Mouse (Mus musculus) MEL (cell line): Measurements from ENCODE around the gene Scrt2. TPM values are rescaled to one million over a fixed set of nuclear protein-coding genes. Genes with fewer than 3 reads are reported as not detected.
A peak's percentile ranks its signal among the peaks of the same experiment; 100 is the strongest.

Experiments used
- DNase-seq: peaks from one replicate; pipeline ENCODE4 v3.0.0; 2011; ENCODE audit warnings: low read depth, low spot score
- H3K27ac ChIP-seq: 2 replicates; pipeline ENCODE4 v1.5.1; 2012; ENCODE audit warnings: low read depth, mild to moderate bottlenecking, control low read depth, low read length, moderate library complexity; ENCODE audit not compliant: control insufficient read depth
- H3K27me3 ChIP-seq, 2 experiments: fragments of 150-350 bp in 1 of 2; sonication (generic) in 1 of 2; 2 replicates each; pipeline ENCODE4 v1.6.1; 2012; ENCODE audit warnings: low read length in 2 of 2, mild to moderate bottlenecking in 2 of 2, improper control_type of control experiment in 1 of 2, moderate library complexity in 1 of 2; ENCODE audit not compliant: insufficient read depth in 2 of 2, control insufficient read depth in 1 of 2
- H3K36me3 ChIP-seq, 2 experiments: 2 replicates each; pipeline ENCODE4 v1.6.1; 2012 to 2014; ENCODE audit warnings: low read length in 2 of 2, improper control_type of control experiment in 1 of 2, inconsistent platforms in 1 of 2, mild to moderate bottlenecking in 1 of 2; ENCODE audit not compliant: insufficient read depth in 2 of 2, control insufficient read depth in 1 of 2
- H3K4me1 ChIP-seq, 2 experiments: fragments of 150-350 bp in 1 of 2; sonication (generic) in 1 of 2; 2 replicates each; pipeline ENCODE4 v1.6.1; 2012; ENCODE audit warnings: low read length in 2 of 2, improper control_type of control experiment in 1 of 2, mild to moderate bottlenecking in 1 of 2; ENCODE audit not compliant: insufficient read depth in 2 of 2, control insufficient read depth in 1 of 2
- H3K4me3 ChIP-seq, 2 experiments: fragments of 150-350 bp in 1 of 2; sonication (generic) in 1 of 2; 2 replicates each; pipeline ENCODE4 v1.5.1; 2012; ENCODE audit warnings: low read depth in 2 of 2, low read length in 2 of 2, mild to moderate bottlenecking in 2 of 2, moderate library complexity in 2 of 2, control low read depth in 1 of 2, improper control_type of control experiment in 1 of 2; ENCODE audit not compliant: control insufficient read depth in 1 of 2, insufficient read depth in 1 of 2
- H3K79me2 ChIP-seq: 2 replicates; pipeline ENCODE4 v1.6.1; 2012; ENCODE audit warnings: mild to moderate bottlenecking, low read length, moderate library complexity; ENCODE audit not compliant: control insufficient read depth, poor library complexity, insufficient read depth
- H3K9ac ChIP-seq: 2 replicates; pipeline ENCODE4 v1.6.1; 2012; ENCODE audit warnings: low read depth, mild to moderate bottlenecking, control low read depth, low read length, moderate library complexity; ENCODE audit not compliant: control insufficient read depth, poor library complexity, severe bottlenecking
- H3K9me3 ChIP-seq: fragments of 150-350 bp; sonication (generic); replicated peaks from 2 replicates; pipeline ENCODE4 v1.6.1; 2012; ENCODE audit warnings: mild to moderate bottlenecking, low read length, improper control_type of control experiment, moderate library complexity; ENCODE audit not compliant: insufficient read depth
- BHLHE40 ChIP-seq: IDR thresholded peaks from 2 replicates; pipeline ENCODE4 v1.6.1; 2012; ENCODE audit warnings: low read depth, mild to moderate bottlenecking, inconsistent platforms, low read length, improper control_type of control experiment, borderline replicate concordance
- CTCF ChIP-seq, 3 experiments: IDR thresholded peaks in 2 of 3; conservative IDR thresholded peaks in 1 of 3; 2 replicates each; pipeline ENCODE4 v1.5.1; 2011 to 2012; ENCODE audit warnings: low read length in 3 of 3, low read depth in 2 of 3, mild to moderate bottlenecking in 2 of 3, improper control_type of control experiment in 1 of 3, inconsistent platforms in 1 of 3, mixed read lengths in 1 of 3, moderate library complexity in 1 of 3; ENCODE audit not compliant: control insufficient read depth in 1 of 3, insufficient read depth in 1 of 3, poor library complexity in 1 of 3, severe bottlenecking in 1 of 3
- E2F4 ChIP-seq: IDR thresholded peaks from 2 replicates; pipeline ENCODE4 v1.6.1; 2011; ENCODE audit warnings: low read depth, low read length, improper control_type of control experiment, borderline replicate concordance
- EP300 ChIP-seq, 2 experiments: IDR thresholded peaks; 2 replicates each; pipeline ENCODE4 v1.6.1; 2011; ENCODE audit warnings: improper control_type of control experiment in 2 of 2, low read length in 2 of 2, low read depth in 1 of 2, mild to moderate bottlenecking in 1 of 2
- GABPA ChIP-seq: IDR thresholded peaks from 2 replicates; pipeline ENCODE4 v1.6.1; 2012; ENCODE audit warnings: low read depth, mild to moderate bottlenecking, inconsistent platforms, low read length, improper control_type of control experiment, moderate library complexity
- GATA1 ChIP-seq: IDR thresholded peaks from 2 replicates; pipeline ENCODE4 v1.6.1; 2011; ENCODE audit warnings: low read depth, low read length, improper control_type of control experiment
- HCFC1 ChIP-seq: IDR thresholded peaks from 2 replicates; pipeline ENCODE4 v1.6.1; 2012; ENCODE audit warnings: low read depth, mild to moderate bottlenecking, inconsistent platforms, low read length, improper control_type of control experiment, moderate library complexity
- JUND ChIP-seq: IDR thresholded peaks from 2 replicates; pipeline ENCODE4 v1.6.1; 2011; ENCODE audit warnings: low read depth, mild to moderate bottlenecking, improper control_type of control experiment, low read length
- KAT2A ChIP-seq: conservative IDR thresholded peaks from 2 replicates; pipeline ENCODE4 v1.6.1; 2012; ENCODE audit warnings: low read depth, low read length, improper control_type of control experiment, inconsistent platforms
- MAX ChIP-seq: IDR thresholded peaks from 2 replicates; pipeline ENCODE4 v1.6.1; 2011; ENCODE audit warnings: low read length, improper control_type of control experiment
- MEF2A ChIP-seq: IDR thresholded peaks from 2 replicates; pipeline ENCODE4 v1.6.1; 2014; ENCODE audit warnings: low read depth, mild to moderate bottlenecking, inconsistent platforms, low read length, improper control_type of control experiment; ENCODE audit not compliant: poor library complexity, insufficient replicate concordance, severe bottlenecking; ENCODE audit errors: extremely low read depth
- MXI1 ChIP-seq: IDR thresholded peaks from 2 replicates; pipeline ENCODE4 v1.6.1; 2011; ENCODE audit warnings: mild to moderate bottlenecking, low read depth, low read length, improper control_type of control experiment
- MYB ChIP-seq: IDR thresholded peaks from 2 replicates; pipeline ENCODE4 v1.6.1; 2011; ENCODE audit warnings: mild to moderate bottlenecking, low read depth, low read length, improper control_type of control experiment
- MYC ChIP-seq: IDR thresholded peaks from 2 replicates; pipeline ENCODE4 v1.6.1; 2011; ENCODE audit warnings: low read depth, mild to moderate bottlenecking, low read length, improper control_type of control experiment, moderate library complexity
- NELFE ChIP-seq: IDR thresholded peaks from 2 replicates; pipeline ENCODE4 v1.6.1; 2011; ENCODE audit warnings: low read depth, low read length, improper control_type of control experiment
- POLR2A ChIP-seq, 2 experiments: IDR thresholded peaks; 2 replicates each; pipeline ENCODE4 v1.6.1; 2011 to 2012; ENCODE audit warnings: low read length in 2 of 2, mild to moderate bottlenecking in 2 of 2, control low read depth in 1 of 2, improper control_type of control experiment in 1 of 2, low read depth in 1 of 2, moderate library complexity in 1 of 2; ENCODE audit not compliant: control insufficient read depth in 1 of 2, insufficient read depth in 1 of 2, poor library complexity in 1 of 2
- POLR2AphosphoS2 ChIP-seq: IDR thresholded peaks from 2 replicates; pipeline ENCODE4 v1.6.1; 2011; ENCODE audit warnings: low read length, improper control_type of control experiment
- RAD21 ChIP-seq: IDR thresholded peaks from 2 replicates; pipeline ENCODE4 v1.6.1; 2011; ENCODE audit warnings: mild to moderate bottlenecking, low read depth, low read length, improper control_type of control experiment
- RCOR1 ChIP-seq: IDR thresholded peaks from 2 replicates; pipeline ENCODE4 v1.6.1; 2012; ENCODE audit warnings: low read depth, mild to moderate bottlenecking, inconsistent platforms, low read length, improper control_type of control experiment
- SIN3A ChIP-seq: IDR thresholded peaks from 2 replicates; pipeline ENCODE4 v1.6.1; 2012; ENCODE audit warnings: low read length, improper control_type of control experiment, inconsistent platforms
- SMC3 ChIP-seq: IDR thresholded peaks from 2 replicates; pipeline ENCODE4 v1.6.1; 2011; ENCODE audit warnings: low read depth, low read length, improper control_type of control experiment
- TAL1 ChIP-seq: IDR thresholded peaks from 2 replicates; pipeline ENCODE4 v1.6.1; 2012; ENCODE audit warnings: mild to moderate bottlenecking, inconsistent platforms, low read length, moderate library complexity, mixed read lengths
- TBP ChIP-seq: IDR thresholded peaks from 2 replicates; pipeline ENCODE4 v1.8.0; 2011; ENCODE audit warnings: low read depth, low read length, improper control_type of control experiment
- TCF12 ChIP-seq: IDR thresholded peaks from 2 replicates; pipeline ENCODE4 v1.6.1; 2014; ENCODE audit warnings: low read depth, mild to moderate bottlenecking, inconsistent platforms, low read length, improper control_type of control experiment, moderate library complexity
- UBTF ChIP-seq: IDR thresholded peaks from 2 replicates; pipeline ENCODE4 v1.6.1; 2012; ENCODE audit warnings: low read depth, mild to moderate bottlenecking, inconsistent platforms, low read length, improper control_type of control experiment, moderate library complexity, borderline replicate concordance; ENCODE audit not compliant: insufficient read depth
- USF1 ChIP-seq: IDR thresholded peaks from 2 replicates; pipeline ENCODE4 v1.6.1; 2014; ENCODE audit warnings: low read depth, mild to moderate bottlenecking, inconsistent platforms, low read length, improper control_type of control experiment, moderate library complexity
- USF2 ChIP-seq, 2 experiments: IDR thresholded peaks; 2 replicates each; pipeline ENCODE4 v1.6.1; 2011 to 2012; ENCODE audit warnings: improper control_type of control experiment in 2 of 2, low read length in 2 of 2, borderline replicate concordance in 1 of 2, inconsistent platforms in 1 of 2, low read depth in 1 of 2, mild to moderate bottlenecking in 1 of 2; ENCODE audit not compliant: insufficient read depth in 1 of 2
- ZC3H11A ChIP-seq: IDR thresholded peaks from 2 replicates; pipeline ENCODE4 v1.6.1; 2012; ENCODE audit warnings: low read depth, mild to moderate bottlenecking, inconsistent platforms, low read length, improper control_type of control experiment
- ZKSCAN1 ChIP-seq: IDR thresholded peaks from 2 replicates; pipeline ENCODE4 v1.6.1; 2012; ENCODE audit warnings: low read depth, mild to moderate bottlenecking, inconsistent platforms, low read length, improper control_type of control experiment, moderate library complexity
- ZMIZ1 ChIP-seq: IDR thresholded peaks from 2 replicates; pipeline ENCODE4 v1.6.1; 2012; ENCODE audit warnings: low read depth, mild to moderate bottlenecking, inconsistent platforms, low read length, improper control_type of control experiment, moderate library complexity
- polyA plus RNA-seq, 2 experiments: library from polyadenylated mRNA; stranded (reverse) in 1 of 2; unstranded in 1 of 2; fragments of >175 nt in 1 of 2; fragments of >200 nt in 1 of 2; gene quantifications; 2 replicates each; pipeline versions ENCODE4 v1.2.1 to v1.2.4; 2012; ENCODE audit warnings: low replicate concordance in 2 of 2, low read depth in 1 of 2; ENCODE audit not compliant: insufficient read length in 2 of 2, insufficient read depth in 1 of 2, missing spikeins in 1 of 2
- total RNA-seq: library from RNA; depleted of rRNA; stranded (reverse); fragments of 300-350 nt; gene quantifications from 2 replicates; pipeline ENCODE4 v1.2.3, GENCODE M21; 2012

Scrt2 gene
- total and polyA plus RNA-seq, 3 experiments, result not detected

GRCm38 (mm10) chr2:152087111-152087510 lies 5.8 kb downstream of the Scrt2 start:
- Histone ChIP-seq H3K27ac (no peak overlapping the region), H3K4me1 (peaks cover 0 to 9% of the 10 kb centered on the region in 2 experiments; a peak in 1 of 4 replicates), H3K79me2 (no peaks in the 10 kb centered on the region), H3K36me3 (peaks cover 0 to 3% of the 10 kb centered on the region in 2 experiments; a peak in 2 of 4 replicates), H3K27me3 (no peaks in the 10 kb centered on the region), H3K9ac (no peak overlapping the region), H3K9me3 (no peaks in the 10 kb centered on the region), H3K4me3 (no peak overlapping the region)
- no peak for DNase-seq
- no peak for TF ChIP-seq CTCF (IDR thresholded peaks at IDR 0.05 in 2 of 3, conservative IDR thresholded peaks at IDR 0.05 in 1 of 3; ENCODE audit: control insufficient read depth in 1 of 3, insufficient read depth in 1 of 3, low read depth in 2 of 3, low read length in 3 of 3, poor library complexity in 1 of 3, severe bottlenecking in 1 of 3)
- no peak for TF ChIP-seq POLR2A (IDR thresholded peaks at IDR 0.05; ENCODE audit: control insufficient read depth in 1 of 2, insufficient read depth in 1 of 2, low read depth in 1 of 2, low read length in 2 of 2, poor library complexity in 1 of 2)
- TF ChIP-seq BHLHE40, result no peak
- TF ChIP-seq MYB, result no peak
- TF ChIP-seq USF1, result no peak
- no peak for TF ChIP-seq ZMIZ1
- no peak for TF ChIP-seq JUND
- TF ChIP-seq HCFC1, result no peak
- no peak for TF ChIP-seq UBTF
- no peak for TF ChIP-seq NELFE
- no peak for TF ChIP-seq KAT2A
- no peak for TF ChIP-seq TBP
- no peak for TF ChIP-seq GATA1
- no peak for TF ChIP-seq SIN3A
- TF ChIP-seq ZC3H11A, result no peak

- no peaks in the 10 kb centered on the region for H3K27me3 ChIP-seq
- no peak overlapping the region for H3K27ac ChIP-seq
- no peak overlapping the region for H3K9ac ChIP-seq
- no peak overlapping the region for H3K4me3 ChIP-seq
- peak; percentile 59 for DNase-seq
- H3K79me2 ChIP-seq, result no peaks in the 10 kb centered on the region
- peaks cover 0 to 3% of the 10 kb centered on the region in 2 experiments; a peak in 2 of 4 replicates for H3K36me3 ChIP-seq
- H3K9me3 ChIP-seq, result no peaks in the 10 kb centered on the region
- H3K4me1 ChIP-seq, result peaks cover 0 to 9% of the 10 kb centered on the region in 2 experiments; a peak in 1 of 4 replicates
- TF ChIP-seq ZKSCAN1 (peak; percentile 96), E2F4 (no peak), NELFE (no peak), POLR2AphosphoS2 (no peak), USF1 (no peak), UBTF (no peak), MXI1 (no peak), MAX (no peak), GATA1 (peak; percentile 82), SIN3A (no peak), GABPA (no peak), ZMIZ1 (no peak), TBP (0 out of 2 replicates have a peak, but pooled peaks have one; percentile 32), KAT2A (no peak), HCFC1 (no peak), EP300 (IDR thresholded peaks at IDR 0.05; ENCODE audit: low read depth in 1 of 2, low read length in 2 of 2) (no peak), TAL1 (no peak), RAD21 (peak; percentile 78), MYC (no peak), ZC3H11A (peak; percentile 74), CTCF (IDR thresholded peaks at IDR 0.05 in 2 of 3, conservative IDR thresholded peaks at IDR 0.05 in 1 of 3; ENCODE audit: control insufficient read depth in 1 of 3, insufficient read depth in 1 of 3, low read depth in 2 of 3, low read length in 3 of 3, poor library complexity in 1 of 3, severe bottlenecking in 1 of 3) (peak; percentile 85 to 89 (median 88)), TCF12 (no peak), MEF2A (no peak), RCOR1 (no peak), USF2 (IDR thresholded peaks at IDR 0.05; ENCODE audit: borderline replicate concordance in 1 of 2, insufficient read depth in 1 of 2, low read depth in 1 of 2, low read length in 2 of 2) (no peak), SMC3 (peak; percentile 90)
Measured at GRCm38 (mm10) chr2:152089078-152089477, 7.7 kb downstream of the Scrt2 start.
